Mouse (Mus musculus) heart, postnatal 25 days (tissue): ENCODE measurements around the gene Creb3l1. TPM values are rescaled to one million over a fixed set of nuclear protein-coding genes. Genes with fewer than 3 reads are reported as not detected.

Experiments
- DNase-seq: peaks from one replicate; pipeline ENCODE4 v3.0.0; 2022; ENCODE audit warnings: low spot score
- intact Hi-C: fragments of 180-260 bp; cut with DNase I; formaldehyde crosslinking; loops from one replicate; pipeline ENCODE4 v1.15.1; 2025
- total RNA-seq, 2 experiments: library from RNA; stranded (reverse); gene quantifications; 2 replicates each; pipeline ENCODE4 v1.2.3; 2021

Creb3l1 gene
- 1 to 10 TPM; 4.5 to 6.8 TPM for total RNA-seq

DNA sequence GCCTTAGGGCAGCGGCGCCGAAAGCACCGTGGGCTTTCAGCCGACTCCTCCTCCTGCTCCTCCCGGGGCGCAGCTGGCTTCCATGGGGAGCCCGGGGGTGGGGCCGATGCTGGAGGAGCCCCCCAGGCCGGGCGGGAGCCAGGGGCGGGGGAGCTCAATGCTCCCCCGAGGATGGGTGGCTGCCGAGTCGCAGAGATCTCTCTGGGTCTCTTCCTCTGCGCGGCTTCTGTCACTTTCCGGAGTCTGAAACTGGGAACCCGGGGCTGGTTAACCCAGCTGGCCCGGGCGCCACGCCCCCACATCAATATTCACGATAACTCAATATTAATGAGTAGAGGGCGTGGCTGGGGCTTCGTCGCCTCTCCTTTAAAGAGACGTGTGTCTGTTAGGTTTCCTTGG, at the start of gene Creb3l1:
TSS of gene Creb3l1 (minus strand) at position 229 of the 399 bp plus-strand sequence.
- intact Hi-C loops, result loop anchor here (2.0 to 5.0 kb wide), 2 partner anchors 15 to 37 kb away; no protein-coding TSS in a partner anchor
- peak; percentile 65 for DNase-seq

GRCm38 (mm10) chr2:92071143-92071542, 46.8 kb upstream of the Creb3l1 start:
- intact Hi-C loops, result no loop called here
- DNase-seq, result no peak

DNA sequence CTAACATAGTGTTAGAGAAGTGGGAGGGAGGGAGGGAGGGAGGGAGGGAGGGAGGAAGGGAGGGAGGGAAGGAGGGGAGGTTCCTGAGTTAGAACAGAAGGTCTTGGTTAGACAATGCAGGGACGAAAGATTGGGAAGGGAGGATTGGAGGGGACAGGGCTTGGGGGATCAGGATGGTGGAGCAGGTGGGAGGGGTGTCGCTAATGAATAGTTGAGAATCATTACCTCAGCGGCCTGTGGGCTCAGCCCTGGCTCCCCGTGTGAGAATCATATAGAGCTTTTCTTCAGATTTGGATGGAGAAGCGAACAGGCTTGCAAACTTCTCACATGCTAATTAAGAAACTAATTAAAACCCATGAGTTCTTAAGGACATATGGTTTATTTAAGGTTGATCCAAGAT, 45.3 kb upstream of the Creb3l1 start:
- no peak for DNase-seq
- intact Hi-C loops, result no loop called here

GRCm38 (mm10) chr2:92067600-92067999, 43.3 kb upstream of the Creb3l1 start:
- DNase-seq, result no peak
- intact Hi-C loops, result no loop called here

GRCm38 (mm10) chr2:92066899-92067298, 42.6 kb upstream of the Creb3l1 start:
- DNase-seq, result no peak
- intact Hi-C loops, result no loop called here

DNA sequence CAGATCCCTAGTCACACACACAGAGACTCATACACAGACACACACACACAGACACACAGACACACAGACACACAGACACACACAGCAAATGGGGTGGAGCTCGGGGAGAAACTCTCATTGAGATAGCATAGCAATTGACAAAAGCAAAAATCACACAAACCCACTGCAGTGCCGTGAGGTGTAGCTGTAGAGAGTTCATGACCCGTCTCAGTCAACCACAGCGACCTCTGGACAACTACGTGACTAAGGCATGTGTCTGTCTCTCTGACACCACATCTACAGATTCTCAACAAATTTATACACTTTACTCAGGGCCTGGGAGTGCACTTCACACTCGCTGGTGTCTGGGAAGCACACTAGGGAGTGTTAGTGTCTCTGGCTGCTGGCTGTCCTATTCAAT, 41.6 kb upstream of the Creb3l1 start:
- intact Hi-C loops, result no loop called here
- DNase-seq, result no peak

DNA sequence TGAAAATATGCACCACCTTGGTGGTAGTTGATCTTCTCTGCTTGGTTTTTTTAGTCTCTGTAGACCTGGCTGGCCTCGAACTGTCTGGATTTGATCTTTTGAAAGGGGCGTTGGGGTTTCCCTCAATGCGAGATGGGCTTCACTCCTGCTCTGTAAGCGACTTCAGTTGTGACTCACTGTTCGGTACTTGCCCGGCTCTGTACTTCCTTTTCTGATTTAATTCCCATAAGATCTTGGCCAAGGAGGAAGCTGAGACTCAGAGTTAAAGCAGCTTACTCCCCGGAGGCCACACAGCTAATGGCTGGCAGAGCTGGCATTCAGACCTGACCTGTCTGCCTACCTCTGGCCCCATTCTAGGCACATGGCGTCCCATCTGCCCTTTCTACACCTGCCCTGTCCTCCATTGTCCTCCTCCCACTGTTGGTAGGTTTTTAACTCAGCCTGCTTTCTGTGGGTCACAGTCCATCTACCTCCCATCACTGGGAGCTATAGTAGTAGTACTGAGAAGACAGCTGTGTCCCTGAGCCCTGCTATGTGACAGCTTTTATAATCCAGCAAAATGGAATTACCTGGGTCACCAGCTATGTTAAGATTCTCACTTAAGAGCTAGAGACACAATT, 41.1 kb upstream of the Creb3l1 start:
- intact Hi-C loops, result no loop called here
- DNase-seq, result no peak

- no peak for DNase-seq
- intact Hi-C loops, result no loop called here
Measured at GRCm38 (mm10) chr2:92063106-92063505, 38.8 kb upstream of the Creb3l1 start.

DNA sequence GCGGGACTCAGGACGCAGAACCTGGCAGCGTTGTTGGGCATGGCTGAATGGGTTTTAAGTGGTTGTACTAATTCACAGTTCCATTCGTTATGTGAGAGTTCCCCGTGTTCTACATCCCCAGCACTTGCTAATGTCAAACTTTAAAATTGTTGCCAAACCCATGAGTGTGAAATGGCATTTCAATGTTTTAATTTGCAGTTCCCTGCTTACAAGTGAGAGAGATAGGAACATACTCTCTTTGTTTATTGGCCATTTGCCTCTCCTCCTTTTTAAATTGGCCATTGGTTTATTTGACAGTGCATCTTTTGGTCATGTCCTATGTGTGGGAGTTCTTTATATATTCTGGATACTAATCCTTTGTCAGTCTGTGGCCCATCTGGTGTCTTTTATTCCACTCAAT, 37.0 kb upstream of the Creb3l1 start:
- intact Hi-C loops, result no loop called here
- no peak for DNase-seq

DNA sequence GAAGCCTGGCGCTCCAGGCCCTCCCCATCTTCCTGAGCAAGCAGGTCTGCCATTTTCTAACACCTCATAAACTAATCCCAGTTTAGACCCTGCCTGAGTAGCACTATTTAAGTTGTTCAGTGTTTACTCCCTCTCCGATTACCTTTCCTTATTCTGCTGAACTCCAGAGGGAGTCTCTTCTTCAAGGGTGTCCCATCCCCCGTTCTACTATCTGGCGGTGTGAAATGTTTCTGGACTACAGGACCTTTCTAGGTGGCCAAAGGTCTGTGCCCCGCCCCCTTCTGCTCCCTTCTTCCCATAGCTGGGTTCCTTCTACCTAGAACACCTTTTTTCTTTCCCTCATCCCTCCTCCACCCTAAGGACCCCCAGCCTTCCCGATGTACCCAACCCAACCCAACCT, 36.0 kb upstream of the Creb3l1 start:
- no peak for DNase-seq
- intact Hi-C loops, result no loop called here

DNA sequence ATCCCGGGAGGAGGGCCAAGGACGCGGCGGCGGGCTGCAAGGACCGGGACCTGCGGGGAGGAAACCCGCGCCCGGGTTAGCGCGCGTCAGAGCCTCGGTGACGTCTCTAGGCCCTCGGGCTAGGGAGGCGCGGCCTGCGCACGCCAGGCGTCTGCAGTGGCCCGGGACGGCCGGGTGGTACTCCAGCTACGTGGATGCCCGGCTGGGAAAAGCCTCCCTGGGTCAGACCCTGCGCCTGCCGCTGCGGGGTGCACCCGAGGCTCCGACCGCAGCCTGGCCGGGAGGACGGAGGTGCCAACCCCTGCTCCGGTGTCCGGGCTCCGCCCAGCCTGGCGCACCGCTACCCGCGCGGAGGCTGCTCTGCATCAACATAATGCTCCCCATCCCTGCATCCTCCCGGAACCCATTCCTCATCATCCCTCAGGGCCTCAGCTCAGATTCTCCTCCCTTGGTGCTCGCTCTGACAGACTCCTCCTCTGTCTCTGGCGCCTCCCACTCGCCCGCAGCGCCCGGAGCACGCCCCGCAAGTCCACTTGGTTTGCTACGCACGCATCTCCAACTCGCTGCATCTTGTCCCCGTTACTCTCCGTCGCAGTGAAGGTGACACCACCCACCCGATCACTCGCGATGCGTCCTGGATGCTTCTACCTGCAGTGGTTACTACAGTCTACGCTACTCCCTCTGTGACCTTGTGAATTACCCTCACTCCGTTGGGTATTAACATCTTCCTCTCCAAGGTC, 35.3 kb upstream of the Creb3l1 start:
- DNase-seq, result peak; percentile 16
- intact Hi-C loops, result loop anchor here (5.0 kb wide), 3 partner anchors 117 to 132 kb away; partner anchors contain the start of gene Chrm4

- intact Hi-C loops, result loop anchor here (1.0 to 5.0 kb wide), 4 partner anchors 72 to 132 kb away; partner anchors contain the start of gene Chrm4
- DNase-seq, result no peak
Measured at GRCm38 (mm10) chr2:92058936-92059335, 34.6 kb upstream of the Creb3l1 start.

DNA sequence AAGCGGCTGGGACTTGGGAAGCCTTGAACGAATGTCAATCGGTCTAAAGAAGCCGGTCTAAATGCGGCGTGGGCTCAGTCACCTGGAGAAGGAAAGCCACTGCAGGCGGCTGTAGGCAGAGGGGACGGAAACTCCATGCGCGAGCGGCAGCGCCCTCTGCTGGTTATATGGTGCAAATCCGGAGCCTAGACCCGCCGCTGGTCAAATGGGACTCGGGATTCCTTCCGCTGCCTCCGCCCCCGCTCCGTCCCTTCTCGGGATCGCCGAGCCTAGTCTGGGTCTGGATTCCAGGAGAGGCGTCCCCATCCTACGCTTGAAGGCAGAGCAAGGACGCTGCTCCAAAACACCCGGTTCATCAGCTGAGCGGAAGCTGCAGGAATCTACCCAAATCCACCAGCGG, 34.2 kb upstream of the Creb3l1 start:
- intact Hi-C loops, result loop anchor here (1.0 to 5.0 kb wide), 4 partner anchors 71 to 131 kb away; partner anchors contain the start of gene Chrm4
- peak; percentile 79 for DNase-seq

- no peak for DNase-seq
- intact Hi-C loops, result loop anchor here (1.0 to 5.0 kb wide), 5 partner anchors 34 to 129 kb away; partner anchors contain the start of gene Chrm4
Measured at GRCm38 (mm10) chr2:92056760-92057159, 32.5 kb upstream of the Creb3l1 start.

- DNase-seq, result no peak
- intact Hi-C loops, result loop anchor here (1.0 to 5.0 kb wide), 5 partner anchors 33 to 129 kb away; partner anchors contain the start of gene Chrm4
Measured at GRCm38 (mm10) chr2:92055831-92056236, 31.5 kb upstream of the Creb3l1 start.

GRCm38 (mm10) chr2:92055101-92055813, 31.0 kb upstream of the Creb3l1 start:
- intact Hi-C loops, result loop anchor here (5.0 kb wide), 3 partner anchors 113 to 128 kb away; partner anchors contain the start of gene Chrm4
- DNase-seq, result peak; percentile 88

DNA sequence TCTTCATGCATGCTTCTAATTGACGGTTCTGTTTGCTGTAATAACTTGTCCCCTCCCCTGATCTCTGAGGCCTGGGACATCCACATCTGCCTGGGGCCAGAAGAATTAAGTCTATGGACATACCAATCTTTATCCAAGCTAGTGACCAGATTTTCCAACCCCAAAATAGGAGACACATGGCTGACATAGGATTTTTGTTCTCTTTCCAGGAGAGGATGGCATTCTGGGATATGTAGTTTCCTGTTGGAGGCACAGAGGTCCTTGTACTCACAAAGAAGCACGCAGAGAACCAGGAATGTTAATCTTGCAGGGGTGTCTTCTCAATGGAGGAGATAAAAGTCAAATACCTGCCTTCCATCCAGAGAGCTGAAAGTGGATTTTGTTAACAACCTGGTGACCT, 28.5 kb upstream of the Creb3l1 start:
- intact Hi-C loops, result no loop called here
- DNase-seq, result no peak

- intact Hi-C loops, result no loop called here
- no peak for DNase-seq
Measured at GRCm38 (mm10) chr2:92052188-92052587, 27.9 kb upstream of the Creb3l1 start.

DNA sequence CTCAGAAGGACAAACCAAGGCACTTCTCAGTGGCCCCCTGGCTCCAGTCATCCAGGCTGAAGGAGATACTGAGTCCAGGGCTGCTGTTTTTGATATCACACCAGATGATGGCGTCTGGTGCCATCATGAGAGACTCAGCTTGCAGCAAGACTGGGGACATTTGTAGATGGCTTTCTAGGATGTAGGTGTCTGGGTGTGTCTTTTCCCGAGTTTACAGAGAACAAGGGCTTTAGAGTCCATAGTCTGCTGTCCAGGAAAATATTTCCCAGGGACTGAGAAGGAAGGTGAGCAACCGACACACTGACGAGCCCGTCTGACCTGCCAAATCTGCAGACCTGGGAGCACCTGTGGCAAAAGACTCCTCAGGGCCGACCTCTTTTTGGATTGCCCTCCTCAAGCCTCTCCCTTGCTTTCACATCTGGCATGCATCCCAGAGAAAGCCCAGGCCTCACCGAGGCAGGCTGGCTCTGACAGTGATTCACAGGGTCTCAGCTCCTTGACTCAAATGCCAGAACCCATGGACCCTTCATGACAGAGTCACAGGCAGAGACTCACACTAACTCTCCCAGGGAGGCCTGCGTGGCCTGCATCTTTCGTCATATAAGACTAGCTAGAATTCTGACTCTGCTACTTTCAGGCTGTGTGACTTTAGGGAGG, 23.9 kb upstream of the Creb3l1 start:
- no peak for DNase-seq
- intact Hi-C loops, result no loop called here

DNA sequence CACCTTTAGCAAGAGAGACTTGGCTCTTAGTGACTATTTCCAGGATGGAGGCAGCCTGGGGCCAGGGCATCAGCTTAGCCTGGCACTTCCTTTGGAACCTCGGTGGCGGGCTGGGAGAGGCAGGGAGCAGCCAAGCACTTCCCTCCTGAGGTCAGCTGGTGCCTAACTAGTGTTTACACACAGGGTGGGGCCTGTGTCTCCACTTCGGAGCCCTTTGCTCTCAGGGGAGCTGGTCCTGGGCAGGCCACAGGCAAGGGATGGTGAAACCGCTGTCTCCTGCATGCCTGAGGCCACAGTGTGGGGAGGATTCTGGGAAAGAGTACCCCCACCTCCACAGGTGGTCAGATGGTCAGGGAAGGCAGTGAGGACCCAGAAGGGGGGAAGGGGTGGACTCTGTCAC, 23.3 kb upstream of the Creb3l1 start:
- intact Hi-C loops, result no loop called here

More for the DNA sequence above, 23.3 kb upstream of the Creb3l1 start:
- DNase-seq, result no peak
